Mouse (Mus musculus) liver, postnatal 0 days (tissue): ENCODE results near the gene Slc2a3.

Source experiments
- CTCF ChIP-seq: sonication (generic); IDR thresholded peaks from 2 replicates; pipeline ENCODE4 v1.5.1; 2016; ENCODE audit warnings: antibody characterized with exemption, low read depth
- EP300 ChIP-seq: IDR thresholded peaks from 2 replicates; pipeline ENCODE4 v1.6.1; 2016; ENCODE audit warnings: antibody characterized with exemption, low read depth, mild to moderate bottlenecking

- TF ChIP-seq CTCF, result no peak
- TF ChIP-seq EP300, result no peak
These were observed 24.7 kb upstream of the Slc2a3 start for GRCm38 (mm10) chr6:122825923-122826742.
